Mouse (Mus musculus) yolk sac, embryonic 10.5 days (tissue): ENCODE measurements around the gene Fsd1.

Experiments
- DNase-seq: peaks from one replicate; pipeline ENCODE4 v3.0.0-alpha.2; 2017; ENCODE audit warnings: low spot score

Gene Fsd1

DNA sequence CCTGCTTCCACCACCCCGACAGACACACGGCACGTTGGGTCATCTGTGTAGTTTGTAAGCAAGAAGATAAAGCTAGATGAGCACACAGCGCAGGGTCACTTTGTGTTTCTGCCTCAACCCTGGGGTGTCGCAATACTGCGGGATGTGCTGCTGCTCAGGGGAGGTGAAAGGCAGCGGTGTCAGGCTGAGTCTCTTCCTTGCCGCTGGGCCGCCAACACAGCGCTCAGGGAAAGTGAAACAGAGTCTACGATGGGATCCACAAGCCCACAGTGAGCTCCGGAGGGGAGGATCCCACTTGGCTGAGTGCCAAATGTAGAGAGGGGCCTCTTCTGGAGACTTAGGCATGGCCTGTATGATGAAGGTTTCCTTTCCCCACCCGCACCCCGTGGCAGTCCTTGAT lies 23.1 kb upstream of the Fsd1 start:
- no peak for DNase-seq

DNA sequence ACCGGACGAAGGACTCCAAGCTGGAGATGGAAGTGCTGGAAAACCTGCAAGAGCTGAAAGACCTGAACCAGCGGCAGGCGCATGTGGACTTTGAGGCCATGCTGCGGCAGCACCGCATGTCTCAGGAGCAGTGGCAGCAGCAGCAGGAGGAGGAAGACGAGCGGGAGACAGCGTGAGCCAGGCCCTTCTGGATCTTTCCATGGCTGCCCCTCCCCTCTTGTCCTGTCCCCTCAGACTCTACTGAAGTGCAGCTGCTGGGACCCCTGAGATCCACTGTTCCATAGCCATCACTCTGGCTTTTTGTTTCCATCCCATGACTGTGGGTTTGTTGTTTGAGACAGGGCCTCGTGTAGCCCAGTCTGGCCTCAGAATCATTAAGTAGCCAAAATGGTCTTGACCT lies 21.8 kb upstream of the Fsd1 start:
- no peak for DNase-seq

DNA sequence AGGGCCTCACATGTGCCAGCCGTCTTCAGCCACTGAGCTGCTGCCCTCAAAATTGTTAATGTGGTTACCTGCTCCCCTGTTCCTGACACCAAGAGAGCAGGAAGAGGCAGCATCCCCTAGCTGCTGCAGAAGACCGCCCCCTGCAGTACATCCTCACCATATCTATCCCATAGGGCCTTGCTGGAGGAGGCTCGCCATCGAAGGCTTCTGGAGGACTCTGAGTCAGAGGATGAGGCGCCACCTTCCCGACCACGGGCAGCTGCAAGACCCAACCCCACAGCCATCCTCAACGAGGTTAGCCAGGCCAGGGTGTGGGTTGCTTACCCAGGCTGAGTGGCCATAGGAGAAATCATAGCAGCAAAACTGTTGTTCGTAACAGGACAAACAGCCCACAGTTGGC lies 21.3 kb upstream of the Fsd1 start:
- no peak for DNase-seq

DNA sequence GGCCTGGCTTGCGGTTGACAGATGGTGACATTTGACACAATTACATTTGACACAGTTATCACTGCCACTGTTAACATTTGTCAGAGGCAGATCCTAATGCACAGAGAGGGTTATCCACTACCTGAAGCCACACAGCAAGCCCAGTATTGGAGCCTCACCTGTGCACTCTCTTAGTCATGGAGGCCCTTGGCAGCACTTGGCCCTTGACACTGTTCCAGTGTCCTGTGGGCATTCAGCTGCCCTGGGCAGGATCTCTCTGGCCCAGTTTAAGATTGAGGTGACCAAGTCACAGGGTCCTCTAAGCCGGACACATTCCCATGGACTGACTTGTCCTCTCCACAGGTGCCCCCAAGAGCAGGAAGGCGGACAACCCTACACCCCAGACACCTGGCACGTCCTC lies 19.1 kb upstream of the Fsd1 start:
- no peak for DNase-seq

DNA sequence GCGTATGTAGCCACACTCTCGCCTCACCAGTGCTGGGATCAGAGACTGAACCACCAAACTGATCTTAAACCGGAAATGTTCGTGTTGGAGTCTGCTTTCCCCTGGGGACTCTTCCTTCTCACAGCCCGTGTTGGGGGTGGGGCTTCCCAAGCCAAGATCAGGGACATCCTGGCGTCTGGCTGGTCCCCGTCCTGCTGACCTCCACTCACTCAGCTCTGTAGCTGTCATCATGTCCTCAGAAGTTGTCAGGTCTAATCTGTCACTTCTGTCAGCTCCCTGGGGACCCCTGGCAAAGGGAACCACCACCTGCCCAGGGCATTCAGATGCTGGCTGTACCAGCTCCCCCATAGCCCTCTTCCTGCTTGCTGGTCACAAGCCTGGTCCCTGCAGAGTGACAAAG lies 18.1 kb upstream of the Fsd1 start:
- DNase-seq = no peak

DNA sequence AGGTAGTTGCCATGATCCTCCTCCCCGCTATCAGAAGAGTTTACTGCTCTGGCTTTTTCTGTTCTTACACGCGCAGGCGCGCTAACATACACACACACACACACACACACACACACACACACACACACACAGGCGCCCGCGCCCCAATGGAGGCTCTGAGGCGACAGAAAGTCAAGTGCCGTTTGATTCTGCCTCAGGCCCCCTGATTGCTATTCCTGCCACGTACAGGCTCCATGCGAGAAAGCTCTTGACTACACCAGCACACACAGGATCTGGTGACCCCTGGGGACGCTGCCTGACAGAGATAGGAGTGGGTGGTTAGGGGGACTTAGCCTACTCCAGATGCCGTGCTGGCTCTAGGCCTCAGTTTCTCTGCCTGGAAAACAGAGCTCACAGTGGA lies 16.7 kb upstream of the Fsd1 start:
- DNase-seq = no peak

DNA sequence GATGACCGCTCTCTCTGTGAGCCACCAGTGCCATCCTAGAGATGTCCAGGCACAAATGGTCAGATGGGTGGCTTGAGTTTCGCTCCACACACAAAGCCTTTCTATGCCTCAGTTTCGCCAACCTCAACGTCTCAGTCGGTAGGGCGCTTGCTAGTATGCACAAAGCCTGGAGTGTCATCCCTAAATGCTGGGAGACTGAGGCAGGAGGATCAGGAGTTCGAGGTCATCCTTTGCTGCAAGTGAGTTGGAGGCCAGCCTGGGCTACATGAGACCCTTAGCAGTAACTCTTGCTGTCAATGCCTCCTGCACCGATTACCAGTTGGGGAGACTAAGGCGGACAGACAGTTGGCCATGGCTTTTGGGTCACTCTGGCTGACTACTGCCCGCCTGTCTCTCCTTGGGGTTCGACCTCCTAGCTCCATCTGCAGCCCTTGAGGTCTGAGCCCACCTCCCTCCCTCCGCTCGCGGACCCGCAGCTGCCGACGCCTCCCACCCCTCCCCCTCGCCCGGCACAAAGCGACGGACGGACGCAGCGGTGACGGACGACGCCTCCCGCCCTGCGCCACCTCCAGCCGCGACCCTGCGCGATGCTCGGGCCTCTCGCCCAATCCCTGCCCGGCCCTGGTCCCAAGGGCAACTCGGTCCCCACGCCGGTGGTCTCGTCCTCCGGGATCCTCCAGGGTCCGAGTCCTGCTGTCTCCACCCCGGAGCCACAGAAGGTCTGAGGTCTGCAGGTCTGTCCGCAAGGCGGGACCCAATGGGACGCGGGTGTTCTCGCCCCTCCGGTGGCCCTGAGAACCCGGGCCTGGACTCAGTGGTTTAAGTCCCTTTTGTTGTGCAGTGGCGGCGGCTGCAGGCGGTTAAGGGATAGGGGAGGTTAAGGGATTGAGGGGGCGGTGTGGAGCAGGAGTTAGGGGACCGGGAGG lies 16.1 kb upstream of the Fsd1 start, which contains the start of gene Shd:
TSS of gene Shd (plus strand) at position 502 of the 926 bp plus-strand sequence.
- peak; percentile 42 for DNase-seq

DNA sequence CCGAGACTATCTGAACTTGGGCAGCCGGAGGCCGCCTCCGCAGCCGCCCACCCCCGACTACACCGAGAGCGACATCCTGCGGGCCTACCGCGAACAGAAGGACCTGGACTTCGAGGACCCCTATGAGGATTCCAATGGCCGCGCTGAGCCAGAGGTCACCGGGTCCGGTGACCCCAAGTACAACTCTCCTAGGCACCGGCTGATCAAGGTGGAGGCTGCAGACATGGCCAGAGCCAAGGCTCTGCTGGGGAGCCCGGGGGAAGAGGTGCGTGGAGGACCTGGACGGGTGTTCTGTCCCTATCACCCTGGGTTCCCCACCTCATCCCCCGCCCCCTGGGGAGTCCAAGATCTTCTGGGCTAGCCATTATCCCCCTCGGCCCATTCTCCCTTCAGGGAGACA lies 14.9 kb upstream of the Fsd1 start:
- DNase-seq = no peak

DNA sequence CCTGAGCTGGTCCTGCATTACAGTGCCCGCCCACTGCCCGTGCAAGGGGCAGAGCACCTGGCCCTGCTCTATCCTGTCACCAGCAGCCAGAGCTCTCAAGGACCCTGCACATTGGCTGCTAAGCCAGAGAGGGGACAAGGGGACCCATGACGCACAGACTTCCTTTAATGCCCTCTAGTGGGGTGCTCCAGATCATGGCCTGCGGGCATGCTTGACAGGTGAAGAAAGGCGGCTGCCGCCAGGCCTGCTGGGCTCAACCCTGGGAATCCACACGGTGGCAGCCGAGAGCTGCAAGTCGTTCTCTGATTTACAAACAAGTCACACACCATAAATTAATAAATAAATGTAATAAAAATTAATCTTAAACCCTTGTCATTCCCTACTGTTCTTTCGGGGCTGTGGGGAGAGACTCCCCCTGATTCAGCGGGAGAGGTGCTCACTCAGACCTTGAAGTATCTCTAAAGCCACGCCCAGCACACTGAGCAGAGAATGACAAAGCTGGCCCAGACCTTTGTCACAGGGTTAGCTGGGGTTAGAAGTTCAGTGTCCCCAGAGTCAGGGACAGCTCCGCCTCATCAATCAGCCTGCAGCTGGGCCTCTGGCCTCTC lies 9.9 kb upstream of the Fsd1 start:
- DNase-seq = peak; percentile 72

DNA sequence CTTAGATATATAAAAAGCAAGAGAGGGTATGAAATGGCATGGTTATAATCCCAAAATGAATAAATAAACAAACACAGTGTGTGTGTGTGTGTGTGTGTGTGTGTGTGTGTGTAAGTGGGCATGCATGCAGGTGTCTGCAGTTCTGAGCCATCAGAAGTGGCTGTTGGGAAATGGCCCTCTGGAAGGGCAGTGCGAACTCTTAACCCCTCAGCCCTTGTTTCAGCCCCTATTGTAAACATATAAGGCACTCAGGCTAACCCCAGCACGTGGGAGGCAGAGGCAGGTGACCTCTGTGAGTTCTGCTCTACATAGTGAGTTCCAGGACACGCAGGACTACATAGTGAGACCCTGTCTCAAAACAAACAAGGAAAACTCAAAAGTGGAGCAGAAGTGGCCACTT lies 9.0 kb upstream of the Fsd1 start:
- peak; percentile 42 for DNase-seq

DNA sequence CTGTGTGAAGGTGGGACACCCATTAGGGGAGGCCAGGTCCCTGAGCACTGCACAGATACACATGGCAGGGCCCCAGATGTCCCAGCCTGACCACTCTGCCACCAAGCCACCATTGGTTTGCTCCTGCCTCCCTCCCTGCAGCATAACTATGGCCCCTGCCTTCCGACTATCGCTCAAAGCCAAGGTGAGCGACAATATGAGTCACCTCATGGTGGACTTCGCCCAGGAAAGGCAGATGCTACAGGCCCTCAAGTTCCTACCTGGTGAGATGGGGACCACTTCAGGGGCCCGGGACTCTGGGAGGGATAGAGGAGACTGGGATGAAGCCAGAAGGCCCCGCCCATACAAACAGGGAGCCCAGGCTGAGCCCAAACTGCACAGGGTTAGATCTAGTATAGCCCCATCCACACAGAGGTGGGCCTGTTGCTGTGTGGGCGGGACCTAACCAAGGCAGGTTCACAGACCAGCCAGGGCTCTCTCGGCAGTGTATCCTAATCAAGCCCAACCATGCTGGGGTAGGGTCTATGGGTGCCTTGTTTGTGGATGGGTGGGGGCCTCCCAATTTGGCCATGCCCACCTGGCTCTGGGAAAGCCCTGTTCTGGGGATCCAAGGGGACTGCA lies 4.1 kb downstream of the Fsd1 start:
- no peak for DNase-seq

DNA sequence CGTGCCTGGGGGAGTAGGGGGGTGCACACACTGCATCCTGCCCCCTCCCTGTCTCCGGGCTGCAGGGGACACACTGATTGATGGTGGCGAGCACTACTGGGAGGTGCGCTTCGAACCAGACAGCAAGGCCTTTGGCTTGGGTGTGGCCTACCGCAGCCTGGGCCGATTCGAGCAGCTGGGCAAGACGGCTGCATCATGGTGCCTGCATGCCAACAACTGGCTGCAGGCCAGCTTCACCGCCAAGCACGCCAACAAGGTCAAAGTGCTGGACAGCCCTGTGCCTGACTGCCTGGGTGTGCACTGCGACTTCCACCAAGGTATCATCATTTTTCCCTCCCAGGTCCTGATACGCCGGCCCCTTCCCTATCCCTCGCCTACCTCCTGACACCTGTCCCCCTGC lies 9.7 kb downstream of the Fsd1 start:
- DNase-seq = no peak

DNA sequence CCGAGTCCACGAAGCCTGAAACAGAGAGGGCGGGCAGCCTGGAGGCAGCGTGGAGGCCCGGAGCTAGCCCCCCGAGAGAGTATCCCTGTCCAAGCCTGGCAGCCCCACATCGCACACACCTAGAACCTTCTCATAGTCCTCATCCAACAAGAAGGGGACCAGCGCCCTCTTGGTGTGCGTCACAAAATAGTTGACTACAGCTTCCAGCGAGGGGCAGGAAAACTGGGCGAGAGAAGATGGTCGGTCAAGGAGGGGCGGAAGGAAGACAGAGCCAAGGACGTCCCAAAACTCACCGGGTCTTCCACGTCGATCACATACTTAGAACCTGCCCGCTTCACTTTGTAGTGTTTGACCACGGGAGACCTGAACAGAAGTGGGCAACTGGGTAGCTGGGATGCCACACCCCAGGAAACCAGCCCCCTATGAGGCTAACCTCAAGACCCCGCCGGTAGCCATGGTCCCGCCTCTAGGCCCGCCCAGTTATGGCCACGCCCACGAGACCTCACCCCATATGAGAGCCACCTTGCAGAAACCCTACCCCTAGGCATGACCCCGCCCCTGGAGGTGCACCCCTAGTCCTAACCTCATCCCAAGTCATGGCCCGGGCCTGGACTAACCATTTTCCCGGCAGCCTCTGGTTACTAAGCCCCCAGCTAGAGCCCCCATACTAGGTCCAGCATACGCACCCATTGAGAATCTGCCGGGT lies 13.6 kb downstream of the Fsd1 start:
- DNase-seq = no peak

DNA sequence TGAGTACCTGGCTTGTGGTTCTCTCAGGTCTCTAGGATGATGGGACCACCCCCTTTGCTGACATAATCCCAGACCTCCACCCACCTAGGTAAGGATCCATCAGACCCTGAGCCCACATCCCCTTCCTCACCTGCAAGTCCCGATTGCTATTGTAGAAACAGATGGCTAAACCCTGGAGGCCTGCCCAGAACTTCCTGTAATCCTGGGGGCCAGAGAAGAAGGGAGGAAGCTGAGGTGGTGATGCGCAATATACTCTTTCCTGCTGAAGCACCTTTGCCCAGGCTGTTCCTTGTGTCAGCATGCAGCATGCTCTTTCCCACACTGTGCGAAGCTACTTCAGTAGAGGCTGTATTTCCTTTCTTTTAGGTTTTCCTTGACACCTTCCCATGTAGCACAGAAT lies 16.7 kb downstream of the Fsd1 start:
- no peak for DNase-seq

DNA sequence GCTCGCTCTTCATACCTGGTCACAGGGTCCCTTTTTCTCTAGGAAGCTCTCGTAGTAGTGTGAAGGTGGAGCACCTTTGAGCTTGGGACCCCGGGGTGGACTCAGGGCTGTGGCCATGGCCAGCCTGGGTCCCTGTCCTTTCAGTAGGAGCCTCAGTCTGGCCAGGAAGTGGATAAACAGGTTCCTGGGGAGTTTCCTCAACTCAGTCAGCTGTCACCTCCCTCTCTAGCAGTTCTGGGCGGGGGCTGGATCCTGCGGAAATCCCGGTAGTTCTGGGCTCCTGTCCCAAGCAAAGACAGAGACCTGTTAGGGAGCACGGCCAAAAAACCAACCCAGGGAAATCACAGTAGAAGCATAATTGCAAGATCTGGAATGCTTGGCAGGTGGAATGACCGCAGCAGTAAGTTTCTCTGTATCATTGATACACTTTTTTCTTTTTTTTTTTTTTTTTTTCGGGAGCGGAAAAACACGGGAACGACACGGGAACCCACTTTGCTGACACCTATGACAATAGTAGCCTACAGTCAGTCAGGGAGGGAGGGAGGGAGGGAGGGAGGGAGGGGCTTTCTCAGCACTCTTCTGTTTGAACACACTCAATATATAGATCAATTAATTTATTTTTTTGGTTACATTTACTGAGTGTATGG lies 19.2 kb downstream of the Fsd1 start, which contains the start of the genes Stap2 and Mpnd:
TSS of gene Stap2 (minus strand) at position 170 of the 647 bp plus-strand sequence.
TSS of gene Mpnd (plus strand) at position 297 of the 647 bp plus-strand sequence.
- peak; percentile 53 for DNase-seq

DNA sequence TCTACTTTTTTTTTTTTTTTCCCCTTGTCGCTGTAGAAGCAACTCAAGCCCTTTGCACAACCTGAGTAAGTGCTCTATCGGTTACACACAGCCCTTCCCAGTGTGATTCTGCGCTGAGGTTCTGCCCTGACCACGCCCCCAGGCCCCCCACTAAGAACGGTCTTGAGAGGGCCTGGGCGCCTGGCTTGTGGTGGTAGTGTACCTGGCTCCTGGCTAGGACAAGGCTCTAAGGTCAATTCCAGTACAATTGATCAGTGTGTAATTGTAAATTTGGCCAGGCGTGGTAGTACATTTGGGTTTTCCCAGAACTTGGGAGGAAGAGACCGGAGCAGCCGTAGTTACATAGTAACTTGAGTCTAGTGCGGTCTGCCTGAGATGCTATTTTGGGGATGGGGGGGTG lies 20.6 kb downstream of the Fsd1 start:
- DNase-seq = peak; percentile 82

DNA sequence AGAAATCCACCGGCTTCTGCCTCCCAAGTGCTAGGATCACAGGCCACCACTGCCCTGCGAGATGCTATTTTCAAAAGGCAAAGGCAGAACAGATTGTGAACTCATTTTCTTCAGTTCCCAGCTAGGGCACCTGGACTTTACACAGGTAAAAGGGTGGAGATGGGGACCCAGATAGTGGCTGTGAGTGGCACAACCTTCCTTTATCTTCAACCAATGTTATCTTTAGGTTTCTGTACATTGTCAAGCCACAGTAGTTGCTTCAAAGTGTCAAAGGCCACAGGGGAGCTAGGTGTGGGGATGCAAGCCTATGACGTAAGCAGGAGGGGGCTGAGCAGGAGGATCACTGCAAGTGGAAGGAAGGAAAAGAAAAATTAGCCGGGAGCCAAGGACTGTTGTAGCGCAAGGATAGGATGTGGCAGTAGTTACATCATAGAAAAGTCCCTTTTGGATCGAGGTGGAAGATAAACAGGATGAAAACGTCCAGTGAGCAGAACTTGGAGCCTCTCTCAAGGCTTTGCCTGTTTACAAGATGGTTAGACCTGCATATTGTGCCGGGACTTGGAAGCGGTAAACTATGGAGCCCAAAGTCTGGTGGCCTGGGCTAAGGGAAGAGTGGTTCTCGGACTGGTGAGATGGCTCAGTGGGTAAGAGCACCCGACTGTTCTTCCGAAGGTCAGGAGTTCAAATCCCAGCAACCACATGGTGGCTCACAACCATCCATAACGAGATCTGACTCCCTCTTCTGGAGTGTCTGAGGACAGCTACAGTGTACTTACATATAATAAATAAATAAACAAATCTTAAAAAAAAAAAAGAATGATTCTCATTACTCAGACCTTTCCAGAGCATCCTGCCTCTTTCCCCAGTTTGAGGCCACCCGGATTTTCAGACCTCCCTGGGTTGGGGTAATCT lies 21.4 kb downstream of the Fsd1 start:
- peak; percentile 79 for DNase-seq

DNA sequence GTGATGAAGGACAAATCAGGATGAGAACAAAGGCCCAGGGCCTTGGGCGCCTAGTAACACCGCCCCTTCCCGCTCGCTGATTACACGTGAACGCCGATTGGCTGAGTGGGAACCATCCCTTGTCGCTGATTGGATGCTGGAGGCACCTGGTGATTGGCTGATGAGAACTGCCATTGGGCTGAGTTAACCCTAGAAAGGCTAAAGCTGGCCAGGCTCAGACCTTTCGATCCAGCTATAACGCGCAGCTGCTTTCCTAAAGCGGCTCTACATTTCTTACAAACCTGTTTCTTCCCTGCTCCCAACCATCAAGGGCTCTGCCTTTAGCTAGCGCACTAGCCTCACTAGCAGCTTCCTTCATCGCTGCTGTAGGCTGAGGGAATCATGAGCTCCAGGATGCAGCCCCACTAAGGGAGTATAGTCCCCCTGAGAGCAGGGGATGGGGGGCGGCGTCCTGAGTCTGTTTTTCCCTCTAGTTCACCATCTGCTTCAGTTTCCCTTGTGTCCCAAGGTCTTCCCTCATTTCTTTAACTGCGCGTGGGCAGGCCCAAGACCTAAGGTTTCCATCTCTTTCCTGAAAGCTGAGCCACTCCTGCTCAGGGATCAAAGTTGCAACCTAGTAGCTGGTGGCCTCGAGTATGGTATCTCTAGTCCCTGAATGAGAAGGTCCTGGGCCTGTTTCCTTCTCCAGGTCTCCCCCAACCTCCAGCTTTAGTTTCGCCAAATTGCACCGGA lies 22.2 kb downstream of the Fsd1 start:
- DNase-seq = peak; percentile 94

DNA sequence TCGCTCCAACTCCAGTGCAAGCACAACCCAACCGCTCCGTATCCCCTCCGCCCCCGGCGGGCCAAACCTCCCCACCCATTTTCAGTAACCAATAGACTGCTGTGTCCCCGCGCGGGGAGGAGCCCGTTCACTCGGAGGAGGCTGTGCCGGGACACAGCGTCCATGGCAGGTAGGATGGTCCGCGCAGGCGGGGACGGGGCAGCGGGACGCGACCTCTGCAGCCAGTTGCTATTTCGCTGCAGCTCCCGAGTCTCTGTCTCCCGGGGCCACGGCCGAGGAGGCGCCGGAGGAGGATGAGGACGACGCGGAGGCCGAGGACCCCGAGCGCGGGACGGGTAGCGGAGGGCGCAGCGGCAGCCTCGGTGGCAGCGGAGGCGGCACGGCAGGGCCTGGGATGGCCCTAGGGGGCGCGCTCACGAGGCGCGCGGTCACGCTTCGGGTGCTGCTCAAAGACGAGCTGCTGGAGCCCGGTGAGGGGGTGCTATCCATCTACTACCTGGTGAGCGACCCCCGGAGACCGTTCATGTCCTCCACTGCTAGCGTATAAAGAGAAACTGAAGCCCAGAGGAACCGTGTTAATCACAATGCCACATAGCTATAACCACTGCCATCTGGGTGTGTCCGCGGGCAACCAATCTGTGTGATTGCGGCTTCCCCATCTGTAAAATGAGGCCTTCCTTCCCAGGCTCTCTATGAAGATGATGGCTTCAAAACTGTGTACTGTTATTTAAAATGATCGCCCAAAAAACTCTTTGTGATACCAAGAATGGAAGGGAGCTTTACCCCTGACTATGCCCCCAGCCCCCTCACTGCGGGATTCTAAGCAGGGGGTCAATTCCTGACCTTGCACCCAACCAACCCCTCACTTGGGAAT lies 23.0 kb downstream of the Fsd1 start:
- peak; percentile 94 for DNase-seq
